Mouse (Mus musculus) hindbrain, embryonic 10.5 days (tissue): Measurements from ENCODE around the gene Enkur. TPM values are rescaled to one million over a fixed set of nuclear protein-coding genes. Genes with fewer than 3 reads are reported as not detected.

Source experiments
- DNase-seq: peaks from one replicate; pipeline ENCODE4 v3.0.0-alpha.2; 2017; ENCODE audit warnings: low spot score
- H3K27ac ChIP-seq: fragments of 300-500 bp; sonication (generic); 2 replicates; pipeline ENCODE4 v1.5.1; 2016; ENCODE audit warnings: mild to moderate bottlenecking, moderate library complexity
- H3K27me3 ChIP-seq: fragments of 300-500 bp; sonication (generic); 2 replicates; pipeline ENCODE4 v1.6.1; 2016; ENCODE audit warnings: mild to moderate bottlenecking; ENCODE audit not compliant: poor library complexity, insufficient read depth, severe bottlenecking
- H3K36me3 ChIP-seq: fragments of 300-500 bp; sonication (generic); 2 replicates; pipeline ENCODE4 v1.6.1; 2016; ENCODE audit warnings: mild to moderate bottlenecking, moderate library complexity
- H3K4me1 ChIP-seq: fragments of 300-500 bp; sonication (generic); replicated peaks from 2 replicates; pipeline ENCODE4 v1.6.1; 2016; ENCODE audit warnings: mild to moderate bottlenecking
- H3K4me3 ChIP-seq: fragments of 300-500 bp; sonication (generic); 2 replicates; pipeline ENCODE4 v1.5.1; 2016; ENCODE audit warnings: mild to moderate bottlenecking, moderate library complexity
- H3K9me3 ChIP-seq: fragments of 300-500 bp; sonication (generic); 2 replicates; pipeline ENCODE4 v1.6.1; 2016; ENCODE audit warnings: mild to moderate bottlenecking, moderate library complexity
- WGBS: fragments of 180-500 bp; shearing (Covaris S2); methylation state at CpG from one replicate; pipeline ENCODE4 v1.1.7; 2016; 5-methylcytosine and 5-hydroxymethylcytosine counted together
- polyA plus RNA-seq: library from polyadenylated mRNA; unstranded; fragments of >200 nt; fragmentation: Nextera tagmentation; extraction: Ambion mirVana; gene quantifications from 2 replicates; pipeline ENCODE4 v1.2.1, GENCODE M21; 2016

The Enkur gene
- polyA plus RNA-seq, 1 experiment from 2014 or later, result 3.0 TPM

GRCm38 (mm10) chr2:21215284-21215683 lies 10.1 kb upstream of the Enkur start:
- Histone ChIP-seq H3K9me3 (no peaks in the 10 kb centered on the region), H3K27ac (no peak overlapping the region), H3K27me3 (no peaks in the 10 kb centered on the region), H3K4me1 (no peaks in the 10 kb centered on the region), H3K36me3 (peaks cover 53% of the 10 kb centered on the region), H3K4me3 (no peak overlapping the region)
- no peak for DNase-seq
- 92% methylated on average over 2 of the region's 2 CpGs for WGBS

GRCm38 (mm10) chr2:21214322-21214721 lies 9.2 kb upstream of the Enkur start:
- H3K36me3 ChIP-seq, result peaks cover 53% of the 10 kb centered on the region
- H3K9me3 ChIP-seq, result no peaks in the 10 kb centered on the region
- no peak overlapping the region for H3K27ac ChIP-seq
- H3K4me1 ChIP-seq, result no peaks in the 10 kb centered on the region
- H3K27me3 ChIP-seq, result no peaks in the 10 kb centered on the region
- H3K4me3 ChIP-seq, result no peak overlapping the region
- no peak for DNase-seq

- DNase-seq, result no peak
- H3K4me1 ChIP-seq, result peaks cover 9% of the 10 kb centered on the region
- 81% methylated on average over 6 of the region's 6 CpGs for WGBS
- peaks cover 42% of the 10 kb centered on the region for H3K36me3 ChIP-seq
- H3K27ac ChIP-seq, result no peak overlapping the region
- no peaks in the 10 kb centered on the region for H3K9me3 ChIP-seq
- no peaks in the 10 kb centered on the region for H3K27me3 ChIP-seq
- H3K4me3 ChIP-seq, result no peak overlapping the region
These were observed 6.2 kb upstream of the Enkur start for GRCm38 (mm10) chr2:21211361-21211760.

GRCm38 (mm10) chr2:21206278-21206677 lies 1.1 kb upstream of the Enkur start:
- WGBS, result 48% methylated on average over 6 of the region's 6 CpGs
- no peak for DNase-seq
- Histone ChIP-seq H3K9me3 (no peaks in the 10 kb centered on the region), H3K4me1 (peaks cover 13% of the 10 kb centered on the region), H3K36me3 (peaks cover under 1% of the 10 kb centered on the region), H3K27me3 (no peaks in the 10 kb centered on the region), H3K4me3 (peak overlapping the region; percentile 74), H3K27ac (peak overlapping the region; percentile 91)

- H3K9me3 ChIP-seq, result no peaks in the 10 kb centered on the region
- under 1% methylated on average over 19 of the region's 19 CpGs for WGBS
- peak overlapping the region; percentile 91 for H3K27ac ChIP-seq
- H3K4me1 ChIP-seq, result peaks cover 13% of the 10 kb centered on the region
- no peak for DNase-seq
- H3K27me3 ChIP-seq, result no peaks in the 10 kb centered on the region
- no peaks in the 10 kb centered on the region for H3K36me3 ChIP-seq
- peak overlapping the region; percentile 74 for H3K4me3 ChIP-seq
These were observed 630 bp upstream of the Enkur start for GRCm38 (mm10) chr2:21205831-21206159.

GRCm38 (mm10) chr2:21202754-21203153 lies 2.4 kb downstream of the Enkur start:
- no peaks in the 10 kb centered on the region for H3K27me3 ChIP-seq
- H3K27ac ChIP-seq, result no peak overlapping the region
- H3K4me1 ChIP-seq, result peaks cover 13% of the 10 kb centered on the region
- WGBS, result 88% methylated on average over 2 of the region's 2 CpGs
- no peak overlapping the region for H3K4me3 ChIP-seq
- no peaks in the 10 kb centered on the region for H3K36me3 ChIP-seq
- no peak for DNase-seq
- no peaks in the 10 kb centered on the region for H3K9me3 ChIP-seq

- H3K4me3 ChIP-seq, result no peak overlapping the region
- no peak overlapping the region for H3K27ac ChIP-seq
- no peaks in the 10 kb centered on the region for H3K36me3 ChIP-seq
- H3K27me3 ChIP-seq, result no peaks in the 10 kb centered on the region
- no peaks in the 10 kb centered on the region for H3K9me3 ChIP-seq
- 62% methylated on average over 3 of the region's 3 CpGs for WGBS
- DNase-seq, result no peak
- no peaks in the 10 kb centered on the region for H3K4me1 ChIP-seq
These were observed 6.1 kb downstream of the Enkur start for GRCm38 (mm10) chr2:21199051-21199450.

- no peaks in the 10 kb centered on the region for H3K27me3 ChIP-seq
- no peaks in the 10 kb centered on the region for H3K36me3 ChIP-seq
- H3K4me3 ChIP-seq, result no peak overlapping the region
- H3K27ac ChIP-seq, result no peak overlapping the region
- H3K4me1 ChIP-seq, result no peaks in the 10 kb centered on the region
- 94% methylated on average over 5 of the region's 5 CpGs for WGBS
- no peak for DNase-seq
- H3K9me3 ChIP-seq, result no peaks in the 10 kb centered on the region
These were observed 9.9 kb downstream of the Enkur start for GRCm38 (mm10) chr2:21195233-21195632.

- no peak overlapping the region for H3K4me3 ChIP-seq
- no peaks in the 10 kb centered on the region for H3K9me3 ChIP-seq
- H3K36me3 ChIP-seq, result no peaks in the 10 kb centered on the region
- H3K27ac ChIP-seq, result no peak overlapping the region
- no peak for DNase-seq
- H3K4me1 ChIP-seq, result no peaks in the 10 kb centered on the region
- 84% methylated on average over 1 of the region's 1 CpGs for WGBS
- no peaks in the 10 kb centered on the region for H3K27me3 ChIP-seq
These were observed 13.9 kb downstream of the Enkur start for GRCm38 (mm10) chr2:21191232-21191631.

- no peak for DNase-seq
- WGBS, result 81% methylated on average over 4 of the region's 4 CpGs
These were observed 16.6 kb downstream of the Enkur start for GRCm38 (mm10) chr2:21188610-21189009.

GRCm38 (mm10) chr2:21187576-21187975 lies 17.6 kb downstream of the Enkur start:
- H3K27ac ChIP-seq, result no peak overlapping the region
- no peaks in the 10 kb centered on the region for H3K4me1 ChIP-seq
- H3K36me3 ChIP-seq, result no peaks in the 10 kb centered on the region
- no peaks in the 10 kb centered on the region for H3K27me3 ChIP-seq
- no peak overlapping the region for H3K4me3 ChIP-seq
- H3K9me3 ChIP-seq, result no peaks in the 10 kb centered on the region
- DNase-seq, result peak; percentile 38
- 60% methylated on average over 7 of the region's 7 CpGs for WGBS

More at GRCm38 (mm10) chr2:21188610-21189009, 16.6 kb downstream of the Enkur start:
- H3K27ac ChIP-seq, result no peak overlapping the region
- no peaks in the 10 kb centered on the region for H3K9me3 ChIP-seq
- H3K4me1 ChIP-seq, result no peaks in the 10 kb centered on the region
- H3K36me3 ChIP-seq, result no peaks in the 10 kb centered on the region
- no peak overlapping the region for H3K4me3 ChIP-seq
- no peaks in the 10 kb centered on the region for H3K27me3 ChIP-seq

GRCm38 (mm10) chr2:21182811-21183210 lies 22.4 kb downstream of the Enkur start:
- Histone ChIP-seq H3K27me3 (no peaks in the 10 kb centered on the region), H3K36me3 (no peaks in the 10 kb centered on the region), H3K4me1 (no peaks in the 10 kb centered on the region), H3K9me3 (no peaks in the 10 kb centered on the region), H3K27ac (no peak overlapping the region), H3K4me3 (no peak overlapping the region)
- DNase-seq, result no peak
- 87% methylated on average over 1 of the region's 1 CpGs for WGBS

GRCm38 (mm10) chr2:21179136-21179535 lies 26.0 kb downstream of the Enkur start:
- H3K9me3 ChIP-seq, result no peaks in the 10 kb centered on the region
- H3K4me1 ChIP-seq, result no peaks in the 10 kb centered on the region
- DNase-seq, result no peak
- H3K27me3 ChIP-seq, result no peaks in the 10 kb centered on the region
- 91% methylated on average over 5 of the region's 5 CpGs for WGBS
- no peaks in the 10 kb centered on the region for H3K36me3 ChIP-seq
- no peak overlapping the region for H3K4me3 ChIP-seq
- no peak overlapping the region for H3K27ac ChIP-seq

- Histone ChIP-seq H3K36me3 (no peaks in the 10 kb centered on the region), H3K27me3 (no peaks in the 10 kb centered on the region), H3K4me1 (no peaks in the 10 kb centered on the region), H3K4me3 (no peak overlapping the region), H3K27ac (no peak overlapping the region), H3K9me3 (peaks cover 5% of the 10 kb centered on the region; the same call in 1 of the 2 replicates)
- 83% methylated on average over 3 of the region's 3 CpGs for WGBS
- DNase-seq, result no peak
These were observed 32.4 kb downstream of the Enkur start for GRCm38 (mm10) chr2:21172797-21173196.
